ENCODE assay signal across 8 mouse cellular contexts in genomic region chr10:26799562-26800051, GRCm38 (mm10). TPM values are rescaled to one million over a fixed set of nuclear protein-coding genes. Genes with fewer than 3 reads are reported as not detected.
DNase-seq lines count a peak whose midpoint lies in the region; ATAC-seq lines count a peak whose summit lies in the region.

No protein-coding gene starts in this region.

- peak; percentile 69 to 72 for DNase-seq in B cell, adult 2 months
- DNase-seq in adrenal gland, adult 2 months, result peak; percentile 84
- peak; percentile 58 to 78 for DNase-seq in kidney, postnatal 25 days
- DNase-seq in layer of hippocampus, adult 11-12 months (ENCODE audit: low spot score), result no peak
- no peak for DNase-seq in frontal cortex, postnatal 14 days (ENCODE audit: low spot score in 2 of 2)
- no peak for DNase-seq in left cerebral cortex, postnatal 14 days (ENCODE audit: low spot score in 2 of 2)

- H3K9ac ChIP-seq in heart, embryonic 11.5 days (ENCODE audit: low read depth, low read length), result no peak overlapping the region

- no peaks in the 10 kb centered on the region for H3K9me3 ChIP-seq in heart, embryonic 11.5 days (replicated peaks; ENCODE audit: control insufficient read depth, low read length)

- ATAC-seq in heart, embryonic 11.5 days (replicated peaks; ENCODE audit: insufficient number of reproducible peaks, low FRiP score, low TSS enrichment), result peak; percentile 67
- ATAC-seq in monocyte, adult 5-6 weeks (replicated peaks; ENCODE audit: insufficient number of reproducible peaks, low FRiP score, low TSS enrichment, poor library complexity, severe bottlenecking), result peak; percentile 81

- H3K4me1 ChIP-seq in heart, embryonic 11.5 days (ENCODE audit: control insufficient read depth, insufficient read depth, low read length), result peaks cover 12% of the 10 kb centered on the region

- H3K4me3 ChIP-seq in heart, embryonic 11.5 days (ENCODE audit: low read depth, low read length), result no peak overlapping the region

- H3K4me2 ChIP-seq in heart, embryonic 11.5 days, result no peak overlapping the region

- no peaks in the 10 kb centered on the region for H3K27me3 ChIP-seq in heart, embryonic 11.5 days (ENCODE audit: control insufficient read depth, insufficient read depth, low read length)

- intact Hi-C loops in left cerebral cortex, postnatal 14 days (cut with DNase I), result no loop called here

- WGBS in heart, embryonic 11.5 days (ENCODE audit: insufficient replicate concordance), result 37% methylated on average over 5 of the region's 5 CpGs

- no peaks in the 10 kb centered on the region for H3K36me3 ChIP-seq in heart, embryonic 11.5 days (ENCODE audit: control insufficient read depth, insufficient read depth, low read length)

- peak overlapping the region; percentile 64 for H3K27ac ChIP-seq in heart, embryonic 11.5 days (ENCODE audit: low read depth, low read length)

RNA-seq across cellular contexts. Expression of gene Arhgap18, which starts 46.4 kb away (rescaled TPM):
- 10 to 100 TPM; 28.9 to 39.8 TPM for total RNA-seq in adrenal gland, adult 2 months (2021)
- 0.61 and 0.85 TPM in 2 replicates for polyA plus RNA-seq in adrenal gland, adult 2 months (2012; rRNA removed)
- 25.8 and 31.0 TPM in 2 replicates for polyA plus RNA-seq in heart, embryonic 11.5 days (2014; fragmentation: Nextera tagmentation; extraction: Ambion mirVana)
- total RNA-seq in monocyte, adult 5-6 weeks (2017), result 39.9 to 124 TPM (median 59.8 TPM) in 3 replicates
- total RNA-seq in left cerebral cortex, postnatal 14 days (2021), result 10 to 100 TPM in 1 of 2 experiments, 1 to 10 TPM in 1; 8.9 to 11.0 TPM

Comparison
In these comparisons a context has a peak if more than half of its experiments do, and no peak if none do; other contexts are left out.
1. DNase-seq: peak in B cell, adult 2 months (2 of 2), adrenal gland, adult 2 months (single experiment) and kidney, postnatal 25 days (2 of 2); none in layer of hippocampus, adult 11-12 months (single experiment), frontal cortex, postnatal 14 days (0 of 2) and left cerebral cortex, postnatal 14 days (0 of 2).